Mouse (Mus musculus) thymus, adult 2 months (tissue): ENCODE results near the gene Rps6kl1.

ENCODE experiments used
- CTCF ChIP-seq: fragments of 200-500 bp; IDR thresholded peaks from 2 replicates; pipeline ENCODE4 v1.5.1; 2012; ENCODE audit warnings: mild to moderate bottlenecking, control low read depth, low read length, moderate library complexity, borderline replicate concordance; ENCODE audit not compliant: control insufficient read depth, poor library complexity, insufficient read depth; ENCODE audit errors: extremely low read depth
- POLR2A ChIP-seq: fragments of 200-500 bp; IDR thresholded peaks from 2 replicates; pipeline ENCODE4 v1.6.1; 2012; ENCODE audit warnings: mild to moderate bottlenecking, low read length, control low read depth, moderate library complexity; ENCODE audit not compliant: control insufficient read depth, poor library complexity, insufficient read depth; ENCODE audit errors: extremely low read depth

DNA sequence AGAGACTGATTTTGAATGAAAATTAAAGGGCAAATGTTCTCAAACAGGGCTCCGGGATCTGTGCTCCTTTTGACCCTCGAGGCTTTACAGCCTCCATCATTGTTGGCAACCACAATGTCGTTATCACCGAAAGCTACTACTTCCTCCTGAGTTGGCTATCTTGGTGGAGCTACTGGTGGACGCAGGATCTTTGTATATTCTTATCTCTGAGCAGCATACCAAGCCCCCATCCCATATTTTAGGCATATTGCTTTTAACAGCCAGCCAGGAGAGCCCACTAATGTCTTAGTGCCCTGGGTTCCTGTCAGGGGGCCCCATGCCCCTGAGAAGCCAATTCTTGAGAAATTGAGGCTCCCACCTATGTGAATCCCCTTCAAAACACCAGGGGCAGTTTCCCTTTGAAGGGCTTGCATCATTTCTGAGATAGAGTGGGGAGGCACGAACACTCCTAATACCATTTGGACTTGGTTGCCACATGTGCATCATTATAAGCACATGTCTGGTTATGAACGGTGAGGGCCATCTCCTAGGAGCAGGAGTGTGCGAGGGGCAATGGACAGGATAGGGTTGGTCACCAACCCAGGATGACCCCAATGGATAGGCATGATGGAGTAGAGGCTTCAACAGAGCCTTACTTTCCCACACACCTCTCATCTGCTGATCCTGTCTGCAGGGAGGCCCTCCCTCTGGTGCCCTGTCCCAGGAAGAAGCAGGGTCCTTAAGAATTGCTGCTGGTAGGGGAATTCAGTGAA is 16.8 kb downstream of the Rps6kl1 start:
- TF ChIP-seq CTCF (no peak), POLR2A (no peak)
